Comparison of ENCODE assay signal across 18 mouse cellular contexts in the genomic region with DNA sequence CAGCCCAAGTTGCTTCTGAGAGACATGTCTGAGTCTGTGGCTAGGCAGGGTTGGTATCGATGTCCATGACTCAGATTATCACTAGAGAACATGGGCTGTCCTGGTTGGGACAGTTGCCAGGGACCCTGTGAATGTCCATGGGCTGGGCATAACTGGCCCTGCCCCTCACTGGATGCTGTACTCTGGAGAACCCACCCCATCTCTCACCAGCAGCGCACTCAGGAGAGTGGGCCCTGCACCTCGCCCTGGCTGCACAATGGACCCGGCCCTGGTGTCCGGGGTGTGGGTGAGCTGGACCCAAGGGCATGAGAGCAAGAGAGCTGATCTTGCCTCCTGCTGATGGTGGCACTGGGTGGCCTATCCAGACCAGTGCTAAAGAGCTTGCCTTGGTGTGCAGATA. TPM values are rescaled to one million over a fixed set of nuclear protein-coding genes. Genes with fewer than 3 reads are reported as not detected.
DNase-seq lines count a peak whose midpoint lies in the region; TF ChIP-seq lines count a peak whose summit lies in the region.
"Had no signal": no experiment of that assay in that cellular context is flagged by ENCODE, and none has a peak within 500 bp of the region (broad histone marks: within the 10 kb centered on the region; RNA-seq: fewer than 3 reads in every experiment).

No protein-coding gene starts in this region.

- peak overlapping the region; percentile 46; the same call in 1 of the 2 replicates for H3K27ac ChIP-seq in gastrocnemius, adult 2 months
- peak overlapping the region; percentile 35 for H3K27ac ChIP-seq in liver, adult 2 months (replicated peaks; ENCODE audit: insufficient read depth, low read depth, low read length)
- H3K27ac ChIP-seq: embryonic facial prominence, embryonic 13.5 days; forebrain, embryonic 12.5 days; hindbrain, embryonic 10.5 days; hindbrain, embryonic 14.5 days had no signal

- peaks cover 41% of the 10 kb centered on the region for H3K79me2 ChIP-seq in liver, adult 2 months (ENCODE audit: control insufficient read depth, insufficient read depth, low read length)

- TF ChIP-seq POLR2A in liver, adult 2 months (IDR thresholded peaks at IDR 0.05; ENCODE audit: extremely low read depth, insufficient read depth, low read length): no peak

- no peaks in the 10 kb centered on the region for H3K27me3 ChIP-seq in liver, adult 2 months (ENCODE audit: control insufficient read depth, insufficient read depth, low read length)
- H3K27me3 ChIP-seq: CH12.LX; embryonic facial prominence, embryonic 13.5 days; forebrain, embryonic 12.5 days had no signal

- peaks cover 47% of the 10 kb centered on the region for H3K4me1 ChIP-seq in liver, adult 2 months (ENCODE audit: control insufficient read depth, insufficient read depth, low read length)

- H3K4me3 ChIP-seq in gastrocnemius, adult 2 months: no peak overlapping the region
- no peak overlapping the region for H3K4me3 ChIP-seq in liver, adult 2 months (ENCODE audit: insufficient read depth, low read depth, low read length)
- H3K4me3 ChIP-seq: embryonic facial prominence, embryonic 13.5 days; forebrain, embryonic 12.5 days; hindbrain, embryonic 10.5 days had no signal

- H3K9ac ChIP-seq in liver, adult 2 months (ENCODE audit: low read depth, low read length): peak overlapping the region; percentile 7; the same call in 1 of the 2 replicates
- H3K9ac ChIP-seq: embryonic facial prominence, embryonic 13.5 days; forebrain, embryonic 12.5 days; hindbrain, embryonic 14.5 days had no signal

- H3K36me3 ChIP-seq in liver, adult 2 months (ENCODE audit: control insufficient read depth, insufficient read depth, low read length): 0 out of 2 replicates have a peak, but pooled peaks cover 2% of the 10 kb centered on the region
- H3K36me3 ChIP-seq: forebrain, embryonic 12.5 days; hindbrain, embryonic 10.5 days had no signal

- DNase-seq in gastrocnemius, adult 2 months: no peak
- no peak for DNase-seq in gastrocnemius, postnatal 10 days
- peak; percentile 42 for DNase-seq in liver, adult 2 months (ENCODE audit: extremely low read depth, low read depth, low spot score)
- DNase-seq in liver: no peak
- peak; percentile 3 for DNase-seq in Muller cell, postnatal 12 days (ENCODE audit: inconsistent ontology term)
- DNase-seq in adrenal gland, postnatal 4 days (ENCODE audit: low spot score in 2 of 2): no peak
- DNase-seq in urinary bladder, postnatal 10 days (ENCODE audit: low spot score): no peak
- DNase-seq: adrenal gland, adult 2 months; adrenal gland, postnatal 25 days; cerebellum, adult 11 months; cerebellum, adult 8-10 months; cerebellum, postnatal 25 days; gastrocnemius, postnatal 25 days had no signal

- no peak for TF ChIP-seq CTCF in gastrocnemius, adult 2 months (IDR thresholded peaks at IDR 0.05)
- no peak for TF ChIP-seq CTCF in liver, adult 2 months (IDR thresholded peaks at IDR 0.05; ENCODE audit: low read depth, low read length)

- intact Hi-C loops in gastrocnemius, adult 2 months (cut with DNase I): no loop called here

- WGBS in liver, adult 2 months: 51% methylated on average over 5 of the region's 5 CpGs

RNA-seq across cellular contexts. Expression of a gene that starts 5.2 kb away (rescaled TPM):
- 100 to 1,000 TPM; 116 to 180 TPM for total RNA-seq in gastrocnemius, adult 2 months (2021)
- total RNA-seq in gastrocnemius, postnatal 10 days (2021): 10 to 100 TPM; 96.4 to 98.2 TPM
- total RNA-seq in liver, adult 2 months (2014; rRNA removed): 285 and 321 TPM in 2 replicates
- polyA plus RNA-seq in liver, adult 2 months (2012; rRNA removed): 101 and 143 TPM in 2 replicates
- 100 to 1,000 TPM; 148 to 192 TPM for total RNA-seq in adrenal gland, postnatal 4 days (2021)

Comparison
In these comparisons a context has a peak if more than half of its experiments do, and no peak if none do; other contexts are left out.
1. DNase-seq: peak in liver, adult 2 months (single experiment) and Muller cell, postnatal 12 days (single experiment); none in gastrocnemius, adult 2 months (single experiment), gastrocnemius, postnatal 10 days (single experiment), liver (single experiment), adrenal gland, postnatal 4 days (0 of 2) and urinary bladder, postnatal 10 days (single experiment).